Mouse (Mus musculus): ENCODE measurements around the gene Stk32c. TPM values are rescaled to one million over a fixed set of nuclear protein-coding genes. Genes with fewer than 3 reads are reported as not detected.

Stk32c gene
- polyA plus RNA-seq, 1 experiment from 2014 or later = not detected

DNA sequence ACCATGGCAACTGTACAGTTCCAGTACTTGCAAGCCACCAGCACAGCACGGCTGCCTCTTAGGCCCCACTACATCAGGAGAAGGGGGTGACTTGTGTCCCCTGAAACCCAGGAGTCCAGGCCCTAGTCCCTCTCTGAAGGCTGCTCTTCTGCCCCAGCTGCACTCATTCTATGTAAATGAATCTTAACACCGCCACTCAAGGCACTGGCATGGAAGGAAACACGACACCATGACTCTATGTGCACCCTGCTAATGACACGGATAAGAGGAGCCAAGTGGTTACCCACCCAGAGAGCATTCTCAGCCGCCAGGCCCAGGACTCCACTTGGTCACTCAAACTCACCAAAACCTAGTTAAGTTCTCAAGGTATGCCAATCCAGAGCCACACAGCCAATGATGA, 27.1 kb downstream of the Stk32c start:
- WGBS = 49% methylated on average over 5 of the region's 5 CpGs
- H3K36me3 ChIP-seq = no peaks in the 10 kb centered on the region
- DNase-seq (ENCODE audit: low spot score) = peak; percentile 71
- H3K9me3 ChIP-seq = 0 out of 2 replicates have a peak, but pooled peaks cover 8% of the 10 kb centered on the region
- H3K4me1 ChIP-seq = peaks cover 17% of the 10 kb centered on the region
- no peak overlapping the region for H3K27ac ChIP-seq
- no peak overlapping the region for H3K4me3 ChIP-seq
- peaks cover 60% of the 10 kb centered on the region for H3K27me3 ChIP-seq (ENCODE audit: insufficient read depth, poor library complexity, severe bottlenecking)

DNA sequence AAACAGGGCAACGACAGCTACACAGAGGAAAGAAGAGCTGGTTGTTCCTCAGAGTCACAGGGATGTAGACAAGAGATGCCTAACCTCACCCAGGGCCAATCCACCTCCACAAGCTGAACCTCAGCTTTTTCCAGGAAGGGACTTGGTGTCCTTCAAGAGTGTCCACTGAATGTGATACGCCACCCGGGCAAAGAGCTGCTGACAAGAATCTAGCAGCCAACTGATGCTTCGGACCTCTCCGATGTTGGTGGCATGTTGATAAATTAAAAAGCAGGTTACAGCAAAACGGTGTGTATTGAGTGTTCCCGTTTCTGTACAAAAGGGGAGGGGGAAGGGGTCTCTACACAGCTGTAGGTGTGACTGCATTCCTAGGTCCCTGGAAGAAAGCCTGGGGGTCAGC, 28.3 kb downstream of the Stk32c start:
- 0 out of 2 replicates have a peak, but pooled peaks cover 4% of the 10 kb centered on the region for H3K9me3 ChIP-seq
- H3K4me1 ChIP-seq = peaks cover 17% of the 10 kb centered on the region
- no peaks in the 10 kb centered on the region for H3K36me3 ChIP-seq
- H3K27me3 ChIP-seq (ENCODE audit: insufficient read depth, poor library complexity, severe bottlenecking) = peaks cover 48% of the 10 kb centered on the region
- no peak overlapping the region for H3K4me3 ChIP-seq
- WGBS = 79% methylated on average over 7 of the region's 7 CpGs
- peak; percentile 68 for DNase-seq (ENCODE audit: low spot score)
- no peak overlapping the region for H3K27ac ChIP-seq

GRCm38 (mm10) chr7:139184396-139184795, 28.7 kb downstream of the Stk32c start:
- WGBS = 68% methylated on average over 4 of the region's 4 CpGs

DNA sequence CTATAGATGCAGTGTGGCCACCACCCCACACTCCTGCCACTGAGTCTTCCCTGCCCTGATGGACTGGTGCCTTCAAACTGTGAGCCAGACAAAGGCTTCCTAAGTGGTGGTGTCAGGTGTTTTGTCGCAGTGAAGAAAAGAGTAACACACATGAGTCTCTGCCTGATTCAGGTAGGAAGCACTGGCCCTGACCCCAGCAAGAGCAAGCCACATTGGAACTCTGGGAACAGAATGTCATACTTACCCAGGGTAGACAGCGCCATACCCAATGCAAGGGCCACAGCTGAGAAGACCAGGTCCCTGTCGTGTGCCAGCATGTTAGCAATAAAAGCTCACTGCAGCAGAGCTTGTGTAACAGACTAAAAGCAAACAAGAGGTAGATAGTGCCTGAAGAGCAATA, 33.0 kb downstream of the Stk32c start:
- Histone ChIP-seq H3K4me3 (no peak overlapping the region), H3K9me3 (no peaks in the 10 kb centered on the region), H3K4me1 (no peaks in the 10 kb centered on the region), H3K27ac (no peak overlapping the region), H3K36me3 (no peaks in the 10 kb centered on the region), H3K27me3 (ENCODE audit: insufficient read depth, poor library complexity, severe bottlenecking) (peaks cover 10% of the 10 kb centered on the region; the same call in 1 of the 2 replicates)
- DNase-seq (ENCODE audit: low spot score) = peak; percentile 53
- WGBS = 86% methylated on average over 3 of the region's 3 CpGs

More at GRCm38 (mm10) chr7:139184396-139184795, 28.7 kb downstream of the Stk32c start:
- no peak for DNase-seq (ENCODE audit: low spot score)
- Histone ChIP-seq H3K9me3 (0 out of 2 replicates have a peak, but pooled peaks cover 4% of the 10 kb centered on the region), H3K4me3 (no peak overlapping the region), H3K27ac (no peak overlapping the region), H3K36me3 (no peaks in the 10 kb centered on the region), H3K27me3 (ENCODE audit: insufficient read depth, poor library complexity, severe bottlenecking) (peaks cover 45% of the 10 kb centered on the region), H3K4me1 (peaks cover 17% of the 10 kb centered on the region)

GRCm38 (mm10) chr7:139179299-139179698, 33.8 kb downstream of the Stk32c start:
- H3K4me1 ChIP-seq = no peaks in the 10 kb centered on the region
- H3K27me3 ChIP-seq (ENCODE audit: insufficient read depth, poor library complexity, severe bottlenecking) = peaks cover 6% of the 10 kb centered on the region; the same call in 1 of the 2 replicates
- no peaks in the 10 kb centered on the region for H3K36me3 ChIP-seq
- WGBS = 76% methylated on average over 5 of the region's 5 CpGs
- H3K9me3 ChIP-seq = no peaks in the 10 kb centered on the region
- DNase-seq (ENCODE audit: low spot score) = no peak
- H3K4me3 ChIP-seq = no peak overlapping the region
- no peak overlapping the region for H3K27ac ChIP-seq

DNA sequence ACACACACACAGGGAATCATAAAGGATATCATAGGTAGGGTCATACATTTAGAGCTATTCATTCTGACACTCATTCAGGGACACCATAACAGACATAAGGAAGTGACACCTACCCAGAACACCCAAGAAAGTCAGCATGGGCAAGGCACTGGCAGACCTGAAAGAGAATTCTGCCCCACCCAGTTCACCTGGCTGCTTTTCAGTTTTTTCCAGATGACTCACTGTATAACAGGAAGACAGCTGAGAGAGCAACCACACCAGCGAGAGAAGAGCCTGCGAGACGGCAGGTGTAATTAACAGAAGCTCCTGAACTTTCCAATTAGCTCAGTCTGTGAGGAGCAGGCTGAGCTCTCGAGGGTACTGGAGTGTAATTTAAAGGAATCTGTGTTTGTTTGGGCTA, 44.0 kb downstream of the Stk32c start:
- H3K36me3 ChIP-seq = no peaks in the 10 kb centered on the region
- no peaks in the 10 kb centered on the region for H3K9me3 ChIP-seq
- 0 out of 2 replicates have a peak, but pooled peaks cover 20% of the 10 kb centered on the region for H3K27me3 ChIP-seq (ENCODE audit: insufficient read depth, poor library complexity, severe bottlenecking)
- H3K4me3 ChIP-seq = no peak overlapping the region
- no peak overlapping the region for H3K27ac ChIP-seq
- no peak for DNase-seq (ENCODE audit: low spot score)
- H3K4me1 ChIP-seq = no peaks in the 10 kb centered on the region
- 72% methylated on average over 4 of the region's 4 CpGs for WGBS

- Histone ChIP-seq H3K4me3 (no peak overlapping the region), H3K36me3 (no peaks in the 10 kb centered on the region), H3K27me3 (ENCODE audit: insufficient read depth, poor library complexity, severe bottlenecking) (no peaks in the 10 kb centered on the region), H3K9me3 (no peaks in the 10 kb centered on the region), H3K27ac (no peak overlapping the region), H3K4me1 (no peaks in the 10 kb centered on the region)
- DNase-seq (ENCODE audit: low spot score) = no peak
- WGBS = 64% methylated on average over 5 of the region's 5 CpGs
Measured at GRCm38 (mm10) chr7:139164410-139164809, 48.7 kb downstream of the Stk32c start.

DNA sequence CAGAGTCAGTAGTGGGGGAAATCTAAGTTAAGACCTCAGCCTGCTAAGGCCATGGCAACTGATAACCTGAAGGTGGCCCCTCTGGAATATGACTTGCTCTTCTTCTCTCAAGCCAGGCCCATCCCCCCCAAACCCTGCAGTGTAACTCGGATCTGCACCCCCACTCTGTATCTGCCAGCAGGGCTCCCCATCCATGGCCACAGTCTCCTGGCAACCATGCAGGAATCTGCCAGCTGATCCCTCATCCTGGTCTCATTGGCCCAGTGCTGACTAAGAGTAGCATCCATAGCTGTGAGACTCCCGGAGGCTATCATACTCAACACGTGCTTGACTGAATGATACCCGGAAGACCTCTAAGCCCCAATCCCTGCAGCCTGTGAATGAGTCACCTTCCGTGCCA, 54.2 kb downstream of the Stk32c start:
- 62% methylated on average over 5 of the region's 5 CpGs for WGBS
- no peak for DNase-seq (ENCODE audit: low spot score)
- Histone ChIP-seq H3K9me3 (no peaks in the 10 kb centered on the region), H3K4me3 (no peak overlapping the region), H3K27me3 (ENCODE audit: insufficient read depth, poor library complexity, severe bottlenecking) (peaks cover 24% of the 10 kb centered on the region; the same call in 1 of the 2 replicates), H3K4me1 (no peaks in the 10 kb centered on the region), H3K27ac (no peak overlapping the region), H3K36me3 (no peaks in the 10 kb centered on the region)

- H3K27me3 ChIP-seq (ENCODE audit: insufficient read depth, poor library complexity, severe bottlenecking) = peaks cover 28% of the 10 kb centered on the region; the same call in 1 of the 2 replicates
- H3K36me3 ChIP-seq = no peaks in the 10 kb centered on the region
- 69% methylated on average over 7 of the region's 7 CpGs for WGBS
- no peak overlapping the region for H3K4me3 ChIP-seq
- H3K4me1 ChIP-seq = no peaks in the 10 kb centered on the region
- H3K9me3 ChIP-seq = no peaks in the 10 kb centered on the region
- no peak for DNase-seq (ENCODE audit: low spot score)
- no peak overlapping the region for H3K27ac ChIP-seq
Measured at GRCm38 (mm10) chr7:139158549-139158948, 54.6 kb downstream of the Stk32c start.

DNA sequence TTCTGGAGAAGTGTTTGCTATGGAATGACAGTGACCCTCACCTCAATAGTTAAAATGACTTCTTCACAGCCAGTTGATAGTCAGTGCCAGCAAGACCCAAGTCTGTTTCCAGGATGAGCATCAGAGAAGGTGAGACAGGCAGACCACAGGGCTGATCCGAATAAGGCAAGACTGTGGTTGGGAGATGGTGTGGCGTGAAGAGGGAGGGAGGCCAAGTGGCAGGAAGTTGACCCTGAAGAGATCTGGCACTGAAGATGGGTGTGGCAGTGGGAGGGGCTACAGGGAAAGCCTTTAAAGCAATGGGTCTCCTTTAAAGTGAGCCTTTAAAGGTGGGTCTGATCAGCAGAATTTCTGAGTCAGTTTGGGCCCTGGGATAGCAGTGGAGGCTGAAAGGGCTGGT, 55.6 kb downstream of the Stk32c start:
- WGBS = 35% methylated on average over 2 of the region's 2 CpGs
- Histone ChIP-seq H3K27me3 (ENCODE audit: insufficient read depth, poor library complexity, severe bottlenecking) (peaks cover 37% of the 10 kb centered on the region; the same call in 1 of the 2 replicates), H3K4me1 (no peaks in the 10 kb centered on the region), H3K36me3 (no peaks in the 10 kb centered on the region), H3K27ac (no peak overlapping the region), H3K9me3 (no peaks in the 10 kb centered on the region), H3K4me3 (no peak overlapping the region)
- no peak for DNase-seq (ENCODE audit: low spot score)

- WGBS = 78% methylated on average over 10 of the region's 10 CpGs
- no peak overlapping the region for H3K4me3 ChIP-seq
- H3K36me3 ChIP-seq = no peaks in the 10 kb centered on the region
- H3K27me3 ChIP-seq (ENCODE audit: insufficient read depth, poor library complexity, severe bottlenecking) = peaks cover 43% of the 10 kb centered on the region; the same call in 1 of the 2 replicates
- no peaks in the 10 kb centered on the region for H3K9me3 ChIP-seq
- DNase-seq (ENCODE audit: low spot score) = no peak
- no peaks in the 10 kb centered on the region for H3K4me1 ChIP-seq
- H3K27ac ChIP-seq = no peak overlapping the region
Measured at GRCm38 (mm10) chr7:139156341-139157058, 56.6 kb downstream of the Stk32c start.

DNA sequence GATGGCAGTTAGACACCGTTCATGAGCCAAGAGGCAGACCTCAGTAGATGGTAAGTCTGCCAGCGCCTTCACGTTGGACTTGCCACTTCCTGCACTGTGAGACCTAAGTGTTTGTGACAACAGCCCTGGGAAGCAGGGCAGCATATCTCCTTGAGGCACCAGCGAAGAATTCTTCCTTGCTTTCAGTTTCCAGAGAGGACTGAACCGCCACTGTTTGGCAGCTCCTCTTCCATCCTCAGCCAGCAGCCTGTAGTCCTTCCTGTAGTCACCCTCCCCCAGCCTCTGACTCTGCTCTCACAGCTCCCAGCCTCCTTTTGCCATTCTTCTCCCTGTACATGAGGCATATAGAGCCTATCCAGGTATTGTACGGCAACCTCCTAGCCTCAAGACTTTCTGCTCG, 60.2 kb downstream of the Stk32c start:
- no peak for DNase-seq (ENCODE audit: low spot score)
- 75% methylated on average over 7 of the region's 7 CpGs for WGBS
- no peak overlapping the region for H3K27ac ChIP-seq
- H3K36me3 ChIP-seq = no peaks in the 10 kb centered on the region
- H3K27me3 ChIP-seq (ENCODE audit: insufficient read depth, poor library complexity, severe bottlenecking) = peaks cover 64% of the 10 kb centered on the region
- H3K9me3 ChIP-seq = no peaks in the 10 kb centered on the region
- peaks cover 6% of the 10 kb centered on the region for H3K4me1 ChIP-seq
- no peak overlapping the region for H3K4me3 ChIP-seq

- H3K36me3 ChIP-seq = no peaks in the 10 kb centered on the region
- peaks cover 13% of the 10 kb centered on the region for H3K4me1 ChIP-seq
- H3K4me3 ChIP-seq = no peak overlapping the region
- 44% methylated on average over 10 of the region's 10 CpGs for WGBS
- no peak for DNase-seq (ENCODE audit: low spot score)
- H3K27me3 ChIP-seq (ENCODE audit: insufficient read depth, poor library complexity, severe bottlenecking) = peaks cover 59% of the 10 kb centered on the region
- no peak overlapping the region for H3K27ac ChIP-seq
- H3K9me3 ChIP-seq = no peaks in the 10 kb centered on the region
Measured at GRCm38 (mm10) chr7:139151116-139151515, 62.0 kb downstream of the Stk32c start.
